Mouse (Mus musculus) cortical plate, adult 2 months (tissue): Measurements from ENCODE around the gene Gsk3b.

Experiments
- CTCF ChIP-seq: fragments of 200-500 bp; IDR thresholded peaks from 2 replicates; pipeline ENCODE4 v1.5.1; 2011; ENCODE audit warnings: mild to moderate bottlenecking, control low read depth, low read length; ENCODE audit not compliant: insufficient read depth; ENCODE audit errors: extremely low read depth
- POLR2A ChIP-seq: fragments of 200-500 bp; IDR thresholded peaks from 2 replicates; pipeline ENCODE4 v1.6.1; 2011; ENCODE audit warnings: mild to moderate bottlenecking, low read length, control low read depth; ENCODE audit not compliant: insufficient read depth; ENCODE audit errors: extremely low read depth

DNA sequence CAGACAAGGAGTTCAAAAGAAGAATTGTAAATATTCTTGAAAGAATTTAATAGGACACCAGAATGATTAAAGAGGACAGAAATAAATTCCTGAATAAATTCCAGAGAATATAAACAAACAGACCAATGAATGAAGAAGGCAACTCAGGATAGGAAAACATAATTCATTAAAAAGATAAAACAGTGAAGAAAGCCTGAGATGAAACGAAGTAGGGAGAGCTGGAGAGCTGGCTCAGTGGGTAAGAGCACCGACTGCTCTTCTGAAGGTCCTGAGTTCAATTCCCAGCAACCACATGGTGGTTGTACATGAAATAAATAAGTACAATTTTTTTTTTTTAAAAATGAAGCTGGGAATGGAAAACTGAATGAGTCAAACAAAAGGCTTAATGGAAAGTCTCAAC, 185.9 kb downstream of the Gsk3b start:
- TF ChIP-seq CTCF (no peak), POLR2A (no peak)
